Mouse (Mus musculus) embryonic facial prominence, embryonic 12.5 days (tissue): Measurements from ENCODE around the gene Cd22. TPM values are rescaled to one million over a fixed set of nuclear protein-coding genes. Genes with fewer than 3 reads are reported as not detected.

ENCODE experiments used
- polyA plus RNA-seq: library from polyadenylated mRNA; unstranded; fragments of >200 nt; fragmentation: Nextera tagmentation; extraction: Ambion mirVana; gene quantifications from 2 replicates; pipeline ENCODE4 v1.2.1, GENCODE M21; 2016

The Cd22 gene
- polyA plus RNA-seq, 1 experiment from 2014 or later, result 0.17 TPM

Other genes starting within 250 kb of the Cd22 start
- not detected in 2 replicates for gene Etv2, start 244.5 kb downstream of the Cd22 start, polyA plus RNA-seq
- gene Rbm42, start 230.0 kb downstream of the Cd22 start, polyA plus RNA-seq, result 151 and 154 TPM in 2 replicates
- 54.8 and 59.3 TPM in 2 replicates for gene Haus5, start 215.3 kb downstream of the Cd22 start, polyA plus RNA-seq
- gene Pmis2, start 208.7 kb downstream of the Cd22 start, polyA plus RNA-seq, result not detected in 2 replicates
- not detected in 2 replicates for gene 2200002J24Rik, start 181.4 kb downstream of the Cd22 start, polyA plus RNA-seq
- 0.50 and 0.96 TPM in 2 replicates for gene Atp4a, start 168.1 kb downstream of the Cd22 start, polyA plus RNA-seq
- 156 and 166 TPM in 2 replicates for gene Tmem147, start 150.8 kb downstream of the Cd22 start, polyA plus RNA-seq
- 0.62 and 0.97 TPM in 2 replicates for gene Gapdhs, start 136.7 kb downstream of the Cd22 start, polyA plus RNA-seq
- gene Sbsn, start 128.9 kb downstream of the Cd22 start, polyA plus RNA-seq, result 1.1 and 1.3 TPM in 2 replicates
- gene Dmkn, start 116.6 kb downstream of the Cd22 start, polyA plus RNA-seq, result 0.32 TPM in 1 of 2 replicates, not detected in the other
- 1.0 and 1.1 TPM in 2 replicates for gene Krtdap, start 92.4 kb downstream of the Cd22 start, polyA plus RNA-seq
- 0.24 TPM in 1 of 2 replicates, not detected in the other for gene Ffar2, start 56.6 kb downstream of the Cd22 start, polyA plus RNA-seq
- 0.13 TPM in 1 of 2 replicates, not detected in the other for gene Ffar3, start 24.2 kb downstream of the Cd22 start, polyA plus RNA-seq
- gene Ffar1, start 18.8 kb downstream of the Cd22 start, polyA plus RNA-seq, result not detected in 2 replicates
- 0.26 and 0.29 TPM in 2 replicates for gene Mag, start 34.5 kb upstream of the Cd22 start, polyA plus RNA-seq
- not detected in 2 replicates for gene Hamp2, start 44.3 kb upstream of the Cd22 start, polyA plus RNA-seq
- not detected in 2 replicates for gene Hamp, start 63.7 kb upstream of the Cd22 start, polyA plus RNA-seq
- 31.8 and 32.7 TPM in 2 replicates for gene Usf2, start 76.5 kb upstream of the Cd22 start, polyA plus RNA-seq
- 25.6 and 26.2 TPM in 2 replicates for gene Lsr, start 93.1 kb upstream of the Cd22 start, polyA plus RNA-seq
- 1.4 and 2.0 TPM in 2 replicates for gene Fam187b, start 93.4 kb upstream of the Cd22 start, polyA plus RNA-seq
- 11.0 and 13.6 TPM in 2 replicates for gene Fxyd5, start 162.1 kb upstream of the Cd22 start, polyA plus RNA-seq
- gene Fxyd7, start 171.1 kb upstream of the Cd22 start, polyA plus RNA-seq, result 26.0 and 36.0 TPM in 2 replicates
- 24.2 and 31.1 TPM in 2 replicates for gene Fxyd1, start 176.9 kb upstream of the Cd22 start, polyA plus RNA-seq
- gene Lgi4, start 179.0 kb upstream of the Cd22 start, polyA plus RNA-seq, result 1.5 and 2.0 TPM in 2 replicates
- 16.6 and 19.2 TPM in 2 replicates for gene Fxyd3, start 196.4 kb upstream of the Cd22 start, polyA plus RNA-seq
- gene Hpn, start 234.9 kb upstream of the Cd22 start, polyA plus RNA-seq, result 3.7 and 4.2 TPM in 2 replicates
- 4.5 and 5.1 TPM in 2 replicates for gene Scn1b, start 246.7 kb upstream of the Cd22 start, polyA plus RNA-seq